Mouse (Mus musculus) spleen, postnatal 14 days (tissue): ENCODE measurements at regions not wholly inside any gene's neighbourhood (a gene's known extent, or its start where the extent isn't known, plus 50 kb on each side); places are given as distances from the start of the nearest gene placed in this dataset.

Source experiments
- DNase-seq, 2 experiments: peaks; one replicate each; pipeline ENCODE4 v3.0.0; 2021 to 2022; ENCODE audit warnings: low spot score in 2 of 2

- DNase-seq: no peak
These were observed 71.1 kb upstream of the Hes1 start for GRCm38 (mm10) chr16:29993111-29993510.

GRCm38 (mm10) chr16:29993535-29993934, 70.6 kb upstream of the Hes1 start:
- no peak for DNase-seq

GRCm38 (mm10) chr16:29996139-29997069, 67.8 kb upstream of the Hes1 start:
- DNase-seq: no peak

- DNase-seq: no peak
These were observed 64.0 kb upstream of the Hes1 start for GRCm38 (mm10) chr16:30000166-30000565.

GRCm38 (mm10) chr16:30005124-30005523, 59.1 kb upstream of the Hes1 start:
- no peak for DNase-seq

GRCm38 (mm10) chr16:30006826-30007225, 57.4 kb upstream of the Hes1 start:
- DNase-seq: no peak

- peak; percentile 17 to 44 for DNase-seq
These were observed 55.5 kb upstream of the Hes1 start for GRCm38 (mm10) chr16:30008451-30009357.

- no peak for DNase-seq
These were observed 54.5 kb upstream of the Hes1 start for GRCm38 (mm10) chr16:30009521-30010186.

- DNase-seq: no peak
These were observed 51.1 kb upstream of the Hes1 start for GRCm38 (mm10) chr16:30013123-30013522.

GRCm38 (mm10) chr16:30013943-30014342, 50.2 kb upstream of the Hes1 start:
- DNase-seq: no peak
